Mouse (Mus musculus) ES-E14 (cell line): Measurements from ENCODE around the gene Tceanc2. TPM values are rescaled to one million over a fixed set of nuclear protein-coding genes. Genes with fewer than 3 reads are reported as not detected.

Experiments
- DNase-seq: peaks from one replicate; pipeline ENCODE4 v3.0.0-alpha.2; 2013; ENCODE audit warnings: low read depth, low spot score
- H3K27ac ChIP-seq: 2 replicates; pipeline ENCODE4 v1.5.1; 2012; ENCODE audit warnings: low read depth, mild to moderate bottlenecking, low read length, moderate library complexity, mixed read lengths; ENCODE audit not compliant: poor library complexity, insufficient read depth, severe bottlenecking
- H3K36me3 ChIP-seq: 2 replicates; pipeline ENCODE4 v1.6.1; 2012; ENCODE audit warnings: mild to moderate bottlenecking, low read length, moderate library complexity, mixed read lengths; ENCODE audit not compliant: control insufficient read depth, poor library complexity, insufficient read depth, severe bottlenecking
- H3K4me1 ChIP-seq, 2 experiments: fragments of 150-350 bp in 1 of 2; sonication (generic) in 1 of 2; 2 replicates each; pipeline ENCODE4 v1.6.1; 2012; ENCODE audit warnings: low read length in 2 of 2, mild to moderate bottlenecking in 1 of 2, mixed read lengths in 1 of 2; ENCODE audit not compliant: control insufficient read depth in 2 of 2, insufficient read depth in 2 of 2, poor library complexity in 1 of 2
- H3K4me3 ChIP-seq, 2 experiments: fragments of 150-350 bp in 1 of 2; sonication (generic) in 1 of 2; 2 replicates each; pipeline ENCODE4 v1.5.1; 2012; ENCODE audit warnings: low read length in 2 of 2, low read depth in 1 of 2, mild to moderate bottlenecking in 1 of 2, mixed read lengths in 1 of 2; ENCODE audit not compliant: insufficient read depth in 1 of 2, poor library complexity in 1 of 2, severe bottlenecking in 1 of 2
- H3K9ac ChIP-seq: 2 replicates; pipeline ENCODE4 v1.6.1; 2012; ENCODE audit warnings: low read depth, mild to moderate bottlenecking, low read length, mixed read lengths; ENCODE audit not compliant: poor library complexity, insufficient read depth, severe bottlenecking
- H3K9me3 ChIP-seq: fragments of 150-350 bp; sonication (generic); 2 replicates; pipeline ENCODE4 v1.6.1; 2012; ENCODE audit warnings: low read depth, mild to moderate bottlenecking, low read length; ENCODE audit not compliant: control insufficient read depth, insufficient read depth
- CHD2 ChIP-seq: IDR thresholded peaks from 2 replicates; pipeline ENCODE4 v1.6.1; 2014; ENCODE audit warnings: mild to moderate bottlenecking, low read depth, low read length, inconsistent platforms
- HCFC1 ChIP-seq: IDR thresholded peaks from 2 replicates; pipeline ENCODE4 v1.6.1; 2012; ENCODE audit warnings: low read length, inconsistent platforms, borderline replicate concordance; ENCODE audit not compliant: insufficient read depth
- MAFK ChIP-seq: IDR thresholded peaks from 2 replicates; pipeline ENCODE4 v1.6.1; 2014; ENCODE audit warnings: mild to moderate bottlenecking, low read depth, low read length, inconsistent platforms; ENCODE audit not compliant: insufficient read depth
- ZC3H11A ChIP-seq: IDR thresholded peaks from 2 replicates; pipeline ENCODE4 v1.6.1; 2012; ENCODE audit warnings: low read depth, mild to moderate bottlenecking, inconsistent platforms, low read length, borderline replicate concordance
- ZNF384 ChIP-seq: IDR thresholded peaks from 2 replicates; pipeline ENCODE4 v1.6.1; 2012; ENCODE audit warnings: low read depth, low read length, inconsistent platforms
- in situ Hi-C, 2 experiments: fragments of 600-800 bp; cut with MboI; formaldehyde crosslinking; loops; one replicate each; pipeline ENCODE4 v1.15.1; 2025; ENCODE audit warnings: low sequenced_read_pairs in 2 of 2, inconsistent platforms in 1 of 2; ENCODE audit not compliant: unreplicated experiment in 2 of 2
- total RNA-seq: library from RNA; depleted of rRNA; stranded (reverse); fragments of 300-350 nt; gene quantifications from 2 replicates; pipeline ENCODE4 v1.2.3, GENCODE M21; 2012

The Tceanc2 gene
- total RNA-seq, 1 experiment, result 7.1 TPM

DNA sequence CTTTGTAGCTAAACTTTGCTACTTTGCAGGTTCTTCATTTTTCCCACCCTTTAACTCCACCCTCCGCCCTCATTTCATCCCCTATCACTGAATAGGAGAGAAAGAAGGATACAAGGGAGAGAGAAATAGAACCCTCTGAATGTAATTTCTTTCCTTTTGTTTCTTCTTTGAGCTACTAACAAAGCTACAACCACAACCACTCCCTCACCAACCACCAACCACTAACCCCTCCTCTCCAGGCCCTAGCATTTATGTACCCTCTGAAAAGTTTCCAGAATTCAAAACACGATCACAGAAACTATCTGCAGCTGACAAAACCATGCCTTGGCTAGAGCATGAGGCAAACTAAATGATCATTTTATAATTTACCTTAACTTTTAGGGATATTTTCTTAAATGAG, 17.5 kb upstream of the Tceanc2 start:
- Histone ChIP-seq H3K36me3 (peaks cover 21% of the 10 kb centered on the region), H3K27ac (no peak overlapping the region), H3K9me3 (no peaks in the 10 kb centered on the region), H3K4me3 (no peak overlapping the region), H3K9ac (no peak overlapping the region), H3K4me1 (no peaks in the 10 kb centered on the region)
- no peak for DNase-seq
- TF ChIP-seq ZNF384 (no peak), HCFC1 (no peak), CHD2 (no peak), MAFK (no peak), ZC3H11A (no peak)
- in situ Hi-C loops, result no loop called here

GRCm38 (mm10) chr4:107193841-107194240, 14.9 kb upstream of the Tceanc2 start:
- TF ChIP-seq CHD2, result no peak
- TF ChIP-seq HCFC1, result no peak
- no peak for TF ChIP-seq ZC3H11A
- no peak for TF ChIP-seq ZNF384
- TF ChIP-seq MAFK, result no peak
- DNase-seq, result no peak
- Histone ChIP-seq H3K4me1 (no peaks in the 10 kb centered on the region), H3K4me3 (no peak overlapping the region), H3K9ac (no peak overlapping the region), H3K27ac (no peak overlapping the region), H3K9me3 (no peaks in the 10 kb centered on the region), H3K36me3 (peaks cover 9% of the 10 kb centered on the region)
- in situ Hi-C loops, result no loop called here

GRCm38 (mm10) chr4:107185703-107186102, 6.8 kb upstream of the Tceanc2 start:
- H3K4me1 ChIP-seq, result peaks cover 0 to 5% of the 10 kb centered on the region in 2 experiments; a peak in 3 of 4 replicates
- TF ChIP-seq ZC3H11A (no peak), ZNF384 (no peak), CHD2 (no peak), HCFC1 (no peak)
- no peak overlapping the region for H3K4me3 ChIP-seq
- no peak for DNase-seq
- H3K27ac ChIP-seq, result no peak overlapping the region
- in situ Hi-C loops, result no loop called here
- no peaks in the 10 kb centered on the region for H3K9me3 ChIP-seq
- peaks cover 4% of the 10 kb centered on the region for H3K36me3 ChIP-seq
- no peak overlapping the region for H3K9ac ChIP-seq

- TF ChIP-seq MAFK, result no peak
- TF ChIP-seq HCFC1, result no peak
- TF ChIP-seq ZNF384, result no peak
- no peak for TF ChIP-seq CHD2
- TF ChIP-seq ZC3H11A, result no peak
- H3K27ac ChIP-seq, result no peak overlapping the region
- in situ Hi-C loops, result no loop called here
Observed at GRCm38 (mm10) chr4:107183203-107183602, 4.3 kb upstream of the Tceanc2 start.

DNA sequence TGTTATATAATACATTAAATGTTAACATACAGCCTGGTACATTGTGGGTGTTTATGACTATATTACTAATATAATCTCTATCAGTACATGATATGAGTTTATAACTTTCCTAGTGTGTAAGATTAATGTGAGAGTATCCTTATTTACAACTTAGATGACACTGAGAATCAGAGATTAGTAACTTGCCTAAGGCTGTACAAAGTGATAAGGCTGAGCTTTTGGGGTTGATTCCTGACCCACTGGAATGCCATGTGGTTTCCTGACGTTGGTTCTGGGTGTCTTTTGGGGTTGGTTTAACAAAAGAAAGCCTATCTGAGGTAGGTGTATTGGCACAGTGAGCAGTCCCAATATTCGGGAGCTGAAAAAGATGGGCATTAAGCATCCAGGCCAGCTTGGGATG, 3.9 kb upstream of the Tceanc2 start:
- no peak overlapping the region for H3K4me3 ChIP-seq
- TF ChIP-seq MAFK (no peak), HCFC1 (no peak), ZNF384 (no peak), ZC3H11A (no peak), CHD2 (no peak)
- peaks cover 3% of the 10 kb centered on the region; the same call in 1 of the 2 replicates for H3K36me3 ChIP-seq
- no peaks in the 10 kb centered on the region for H3K9me3 ChIP-seq
- peaks cover 4 to 6% of the 10 kb centered on the region in 2 experiments; a peak in 3 of 4 replicates for H3K4me1 ChIP-seq
- H3K9ac ChIP-seq, result no peak overlapping the region
- in situ Hi-C loops, result no loop called here
- DNase-seq, result no peak
- no peak overlapping the region for H3K27ac ChIP-seq

More at GRCm38 (mm10) chr4:107183203-107183602, 4.3 kb upstream of the Tceanc2 start:
- no peaks in the 10 kb centered on the region for H3K9me3 ChIP-seq
- no peak for DNase-seq
- peaks cover 4 to 6% of the 10 kb centered on the region in 2 experiments; a peak in 3 of 4 replicates for H3K4me1 ChIP-seq
- no peak overlapping the region for H3K9ac ChIP-seq
- no peak overlapping the region for H3K4me3 ChIP-seq
- H3K36me3 ChIP-seq, result peaks cover 3% of the 10 kb centered on the region; the same call in 1 of the 2 replicates
